Mouse (Mus musculus): Measurements from ENCODE around the gene Gabrr3. TPM values are rescaled to one million over a fixed set of nuclear protein-coding genes. Genes with fewer than 3 reads are reported as not detected.

Gabrr3 gene
- total RNA-seq, 2 experiments from 2014 or later: not detected

DNA sequence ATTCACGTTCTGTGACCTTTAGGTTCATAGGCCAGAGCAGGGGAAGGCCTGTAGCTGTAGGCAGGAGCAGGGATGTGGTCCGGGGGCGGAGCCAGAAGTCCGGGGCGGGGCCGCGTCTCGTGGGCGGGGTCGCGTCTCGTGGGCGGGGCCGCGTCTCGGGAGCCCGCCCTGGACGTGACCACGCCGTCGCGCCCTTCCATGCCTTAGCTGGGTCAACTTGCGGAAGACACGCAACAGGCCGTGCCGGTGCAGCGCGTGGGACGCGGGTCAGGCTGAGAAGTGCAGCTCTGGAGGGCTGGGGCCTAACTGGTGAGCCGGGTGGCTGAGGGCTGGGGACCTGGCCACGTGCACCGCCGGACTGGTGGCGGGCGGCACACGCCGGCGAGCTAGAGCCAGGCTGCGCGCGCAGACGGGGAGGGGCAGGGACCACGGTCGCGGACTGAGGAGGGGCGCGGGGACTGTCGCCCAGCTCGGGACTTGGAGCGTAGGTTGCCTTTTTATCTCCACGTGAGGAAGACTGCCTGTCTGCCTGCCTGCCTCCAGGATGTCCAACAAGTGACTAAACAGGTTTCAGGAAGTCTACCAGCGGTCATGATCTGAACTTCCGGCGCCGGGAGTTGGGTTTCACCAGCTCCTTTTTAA lies 64.6 kb downstream of the Gabrr3 start, which contains the start of gene Riox2:
Gene Riox2, plus strand, starts transcription at position 139 of the 642 bp plus-strand sequence.
- peak; percentile 86 to 89 for DNase-seq

DNA sequence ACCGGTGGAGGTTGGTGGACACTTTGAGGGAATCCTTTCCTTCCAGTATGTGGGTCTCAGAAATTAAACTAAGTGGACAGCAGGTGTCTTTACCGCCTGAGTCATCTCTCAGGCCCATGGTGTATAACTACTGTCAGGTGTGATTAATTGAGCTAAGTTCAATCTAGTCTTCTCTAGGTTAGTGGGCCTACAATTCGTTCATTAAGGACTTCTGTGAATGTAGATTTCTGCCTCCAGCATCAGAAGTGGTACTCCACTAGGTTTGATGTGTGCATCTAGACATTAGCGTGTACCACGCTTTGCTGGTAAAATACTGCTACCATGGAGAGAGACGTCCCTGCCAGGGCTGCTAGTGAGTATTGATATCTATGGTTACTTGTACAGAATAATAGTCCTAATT lies 65.4 kb downstream of the Gabrr3 start:
- no peak for DNase-seq

DNA sequence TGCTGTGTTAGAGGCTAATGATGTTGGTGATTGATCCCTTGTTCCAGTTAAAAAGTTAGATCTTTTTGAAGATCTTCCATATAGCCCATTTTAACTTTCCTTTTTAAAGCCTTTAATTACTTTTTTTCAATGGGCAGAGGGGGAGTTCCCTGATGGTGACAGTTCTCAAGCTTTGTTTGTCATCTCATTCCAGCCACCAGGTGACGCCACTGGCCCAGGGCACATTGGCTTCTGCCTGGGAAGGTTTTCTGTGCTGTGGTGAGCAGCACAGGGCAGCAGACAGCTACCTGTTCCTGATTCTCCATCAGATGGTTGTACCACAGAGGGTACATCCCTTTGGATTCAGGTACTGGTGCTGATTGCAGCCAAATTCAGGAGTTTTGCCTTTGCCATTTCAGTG lies 67.7 kb downstream of the Gabrr3 start:
- peak; percentile 65 to 75 for DNase-seq

DNA sequence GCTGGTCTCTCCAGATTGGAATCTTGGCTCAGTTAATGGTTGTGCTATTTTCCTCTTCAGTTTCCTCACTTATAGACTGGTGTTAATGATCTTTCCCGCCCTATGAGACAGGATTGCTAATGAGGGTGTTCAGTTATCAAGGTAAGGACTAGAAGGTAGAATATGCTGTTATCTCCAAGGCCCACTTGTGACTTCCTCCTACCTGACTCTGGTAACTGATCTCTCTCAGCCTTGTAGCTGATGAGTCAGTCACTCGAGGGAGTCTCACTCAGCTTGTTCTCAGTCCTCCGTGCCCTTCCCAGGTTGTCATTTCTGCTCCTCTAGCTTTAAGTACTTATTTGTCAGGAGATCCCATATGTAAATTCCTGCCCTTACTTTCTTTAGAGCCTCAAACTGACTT lies 70.8 kb downstream of the Gabrr3 start:
- no peak for DNase-seq

DNA sequence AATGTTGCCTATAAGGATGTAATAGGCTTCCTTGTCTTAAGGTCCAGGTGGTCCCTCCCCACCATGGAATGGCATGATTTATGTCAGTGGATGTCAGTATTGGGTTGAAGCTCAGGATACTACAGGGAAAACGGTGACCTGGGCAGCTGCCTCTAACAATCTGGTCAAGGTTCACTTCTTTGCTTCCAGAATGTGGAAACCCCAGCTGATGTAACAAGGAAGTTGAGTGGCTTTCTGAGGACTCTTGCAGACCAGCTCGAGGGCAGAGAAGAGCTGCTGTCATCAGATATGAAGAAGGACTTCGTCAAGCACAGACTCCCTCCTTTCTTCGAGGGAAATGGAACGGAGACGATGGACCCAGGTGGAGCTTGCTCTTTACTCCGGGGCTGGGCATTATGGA lies 80.1 kb downstream of the Gabrr3 start:
- no peak for DNase-seq

DNA sequence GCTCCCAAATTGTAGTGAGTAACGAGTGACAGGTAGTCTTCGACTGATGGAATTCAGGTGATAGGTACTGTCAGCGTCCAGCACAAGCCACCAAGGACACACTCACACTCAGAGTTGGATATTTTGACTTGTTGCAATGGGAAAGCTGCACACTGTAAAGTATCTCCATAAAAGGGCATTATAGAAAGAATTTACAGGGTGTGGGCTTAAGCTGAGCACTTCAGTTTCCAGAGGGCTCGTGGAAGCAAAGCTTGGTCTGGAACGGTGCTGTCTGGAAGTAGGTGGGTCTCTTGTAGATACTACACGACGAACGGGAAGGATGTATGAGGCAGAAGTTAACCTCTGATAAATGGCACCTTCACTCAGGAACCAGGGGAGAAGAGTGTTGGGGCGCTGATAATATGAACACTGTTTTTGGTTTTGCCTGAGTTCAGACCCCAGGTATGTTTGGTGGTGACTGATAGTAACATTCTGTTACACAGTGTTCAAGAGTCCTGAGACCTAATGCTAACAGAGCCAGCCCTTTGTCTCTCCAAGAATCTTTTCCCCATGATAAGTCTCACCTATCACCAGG lies 80.9 kb downstream of the Gabrr3 start:
- DNase-seq: no peak

DNA sequence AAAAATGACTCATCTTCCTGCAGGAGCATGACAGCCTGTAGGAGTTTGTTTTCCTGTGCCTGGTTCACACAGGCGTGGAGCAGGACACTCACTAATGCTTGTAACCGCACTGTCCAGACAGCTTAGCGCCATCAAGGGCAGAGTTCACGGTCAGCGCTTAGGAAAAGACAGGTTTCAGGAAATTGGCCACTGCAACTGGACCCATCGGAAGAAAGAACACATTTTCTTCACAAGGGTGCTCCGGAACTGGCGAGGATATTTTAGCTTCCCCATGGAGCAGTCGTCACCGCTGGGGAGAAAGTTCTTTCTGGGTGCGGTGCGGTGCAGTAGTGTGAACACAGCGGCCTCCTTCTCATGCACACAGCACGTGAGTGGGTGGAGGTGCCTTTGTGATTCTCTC lies 86.1 kb downstream of the Gabrr3 start:
- DNase-seq: peak; percentile 42 to 45

DNA sequence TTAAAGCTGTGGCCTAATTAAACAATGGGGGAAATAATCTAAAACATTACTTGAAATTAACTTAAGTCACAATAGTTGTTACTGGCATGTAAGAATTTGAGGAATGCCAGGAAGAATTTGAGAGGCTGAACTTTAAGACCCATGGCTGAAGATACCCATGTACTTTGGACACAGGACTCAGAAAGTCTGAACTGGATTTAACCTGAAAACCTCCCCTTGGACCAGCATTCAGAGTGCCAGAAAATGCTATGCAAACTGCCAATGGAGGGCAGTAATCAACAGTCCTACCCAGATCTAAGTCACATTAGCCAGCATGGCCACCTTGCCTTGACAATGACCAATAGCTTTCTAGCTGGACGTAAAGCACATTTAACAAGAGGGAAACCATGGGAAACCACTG lies 90.8 kb downstream of the Gabrr3 start:
- DNase-seq: no peak

DNA sequence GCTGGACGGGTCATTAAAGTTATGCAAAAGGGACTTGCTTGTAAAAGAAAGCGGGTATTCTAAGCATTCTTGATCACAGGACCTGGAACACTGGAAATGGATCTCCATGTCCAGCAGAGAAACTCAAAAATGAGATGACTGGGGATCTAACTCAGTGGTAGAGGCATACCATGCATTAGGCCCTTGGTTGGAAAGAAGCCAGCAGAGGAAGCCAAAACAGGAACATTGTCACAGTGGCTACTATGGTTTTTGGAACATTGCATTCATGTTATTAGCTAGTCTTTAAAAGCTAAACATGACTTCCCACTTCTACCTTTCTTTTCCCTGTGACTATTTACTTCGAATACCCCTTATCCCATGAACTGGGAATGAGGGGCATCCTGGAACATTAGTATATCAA lies 92.0 kb downstream of the Gabrr3 start:
- no peak for DNase-seq

DNA sequence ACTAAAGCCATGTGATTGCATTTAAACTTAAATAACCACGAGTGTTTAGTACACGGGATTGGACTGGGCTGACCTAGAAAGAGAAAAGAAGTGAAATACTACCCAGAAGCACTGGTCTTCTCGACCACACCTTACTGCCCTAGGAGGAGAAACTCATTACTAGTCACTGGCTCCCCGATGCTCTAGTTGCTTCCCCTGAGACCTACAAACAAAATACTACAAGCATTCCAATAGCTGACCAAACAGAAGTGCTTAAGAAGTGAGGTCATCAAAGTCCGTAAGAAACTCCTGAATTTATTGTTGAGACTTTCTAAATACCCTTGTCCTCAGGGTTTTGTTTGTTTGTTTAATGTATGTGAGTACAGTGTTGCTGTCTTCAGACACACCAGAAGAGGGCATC lies 102.7 kb downstream of the Gabrr3 start:
- no peak for DNase-seq

Other genes with a start within 250 kb of the Gabrr3 start
- not detected for gene Olfr196, start 236.9 kb upstream of the Gabrr3 start, total RNA-seq (2021)
- gene Olfr198, start 203.8 kb upstream of the Gabrr3 start, total RNA-seq (2021): not detected
- not detected for gene Olfr199, start 187.6 kb upstream of the Gabrr3 start, total RNA-seq (2021)
- not detected for gene Olfr201, start 134.7 kb upstream of the Gabrr3 start, total RNA-seq (2021)
- gene Olfr202, start 120.5 kb upstream of the Gabrr3 start, total RNA-seq (2021): not detected
- not detected for gene Olfr203, start 108.5 kb upstream of the Gabrr3 start, total RNA-seq (2021)
- gene Olfr204, start 89.1 kb upstream of the Gabrr3 start, total RNA-seq (2021): not detected
- not detected for gene Olfr205, start 76.2 kb upstream of the Gabrr3 start, total RNA-seq (2021)
- gene Olfr206, start 58.1 kb upstream of the Gabrr3 start, total RNA-seq (2021): not detected
- gene Olfr209, start 43.3 kb upstream of the Gabrr3 start, total RNA-seq (2021): not detected
- gene Riox2, start 64.4 kb downstream of the Gabrr3 start, total RNA-seq (2021): 10 to 100 TPM; 23.9 to 26.1 TPM
- 10 to 100 TPM; 12.5 to 19.5 TPM for gene Crybg3, start 193.6 kb downstream of the Gabrr3 start, total RNA-seq (2021)
- 1 to 10 TPM; 9.7 to 9.8 TPM for gene Arl6, start 232.1 kb downstream of the Gabrr3 start, total RNA-seq (2021)

Measured in adrenal gland, postnatal 36 days (tissue).